Mouse (Mus musculus) right cerebral cortex, adult 18-20 months (tissue): Measurements from ENCODE around the gene Pygm.

ENCODE experiments used
- DNase-seq: peaks from one replicate; pipeline ENCODE4 v3.0.0; 2022; ENCODE audit warnings: mixed read lengths

Gene Pygm

GRCm38 (mm10) chr19:6388006-6388405 is 3.8 kb downstream of the Pygm start:
- no peak for DNase-seq

DNA sequence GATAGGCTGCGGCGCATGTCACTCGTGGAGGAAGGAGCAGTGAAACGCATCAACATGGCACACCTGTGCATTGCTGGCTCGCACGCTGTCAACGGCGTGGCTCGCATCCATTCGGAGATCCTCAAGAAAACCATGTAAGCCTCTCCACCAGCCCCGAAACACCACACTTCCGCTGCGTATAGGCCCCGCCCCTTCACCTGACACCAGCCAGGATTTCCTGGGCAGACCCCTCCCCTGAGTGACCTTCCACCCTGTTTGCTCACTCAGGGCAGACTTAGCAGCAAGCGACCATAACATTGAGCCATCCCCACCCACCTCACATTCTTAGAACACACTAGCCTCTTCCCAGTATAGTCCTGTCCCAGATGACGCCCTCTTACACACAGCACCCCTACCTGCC is 5.6 kb downstream of the Pygm start:
- no peak for DNase-seq

DNA sequence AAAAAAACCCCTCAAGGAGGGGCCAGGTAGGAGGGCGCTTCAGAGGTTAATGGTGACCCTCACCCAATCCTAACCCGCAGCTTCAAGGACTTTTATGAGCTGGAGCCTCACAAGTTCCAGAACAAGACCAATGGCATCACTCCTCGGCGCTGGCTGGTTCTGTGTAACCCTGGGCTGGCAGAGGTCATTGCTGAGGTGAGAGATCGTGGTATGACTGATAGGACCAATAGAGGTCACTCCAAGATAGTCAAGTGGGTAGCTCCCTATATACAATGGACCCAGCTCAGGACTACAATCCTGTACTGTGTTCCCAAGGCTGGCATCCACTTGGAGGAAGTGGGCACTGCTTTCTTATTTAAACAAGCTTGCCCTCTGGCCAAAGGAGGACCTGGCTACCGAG is 6.1 kb downstream of the Pygm start:
- DNase-seq = no peak

GRCm38 (mm10) chr19:6392743-6393393 is 8.7 kb downstream of the Pygm start:
- no peak for DNase-seq

DNA sequence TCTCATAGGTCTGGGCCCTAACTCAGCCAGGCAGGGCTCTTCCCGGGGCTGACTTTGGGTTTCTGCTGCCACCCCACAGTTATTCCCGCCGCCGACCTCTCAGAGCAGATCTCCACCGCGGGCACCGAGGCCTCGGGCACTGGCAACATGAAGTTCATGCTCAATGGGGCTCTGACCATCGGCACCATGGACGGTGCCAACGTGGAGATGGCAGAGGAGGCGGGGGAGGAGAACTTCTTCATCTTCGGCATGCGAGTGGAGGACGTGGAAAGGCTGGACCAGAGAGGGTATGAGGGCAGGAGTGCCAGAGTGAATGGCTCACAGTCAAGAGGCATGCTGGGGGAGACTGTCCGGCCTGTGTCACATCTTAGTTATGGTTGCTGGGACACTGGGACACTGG is 9.4 kb downstream of the Pygm start:
- no peak for DNase-seq

GRCm38 (mm10) chr19:6396237-6396636 is 12.0 kb downstream of the Pygm start:
- no peak for DNase-seq

DNA sequence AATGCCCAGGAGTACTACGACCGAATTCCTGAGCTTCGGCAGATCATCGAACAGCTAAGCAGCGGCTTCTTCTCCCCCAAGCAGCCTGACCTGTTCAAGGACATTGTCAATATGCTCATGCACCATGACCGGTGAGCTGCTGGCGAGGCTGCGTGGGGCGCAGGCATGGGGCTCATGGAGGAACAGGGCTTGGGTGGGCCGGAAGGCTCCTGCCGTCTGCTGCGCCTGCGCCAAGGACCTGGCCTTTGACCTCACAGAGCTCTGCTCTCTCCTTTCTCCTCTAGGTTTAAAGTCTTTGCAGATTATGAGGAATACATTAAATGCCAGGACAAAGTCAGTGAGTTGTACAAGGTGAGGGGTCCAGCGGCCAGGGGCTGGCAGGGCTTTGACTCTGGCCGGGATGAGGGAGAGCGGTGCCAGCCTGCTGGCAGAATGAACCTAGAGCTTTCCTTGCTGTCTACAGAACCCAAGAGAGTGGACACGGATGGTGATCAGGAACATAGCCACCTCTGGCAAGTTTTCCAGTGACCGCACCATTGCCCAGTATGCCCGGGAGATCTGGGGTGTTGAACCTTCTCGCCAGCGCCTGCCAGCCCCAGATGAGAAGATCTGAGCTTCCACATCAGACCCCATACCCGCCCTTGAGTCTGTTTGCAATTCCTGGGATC is 13.5 kb downstream of the Pygm start:
- DNase-seq = no peak

GRCm38 (mm10) chr19:6398447-6399284 is 14.5 kb downstream of the Pygm start:
- no peak for DNase-seq

- DNase-seq = no peak
Observed at GRCm38 (mm10) chr19:6399285-6400095, 15.3 kb downstream of the Pygm start, which contains the start of gene Rasgrp2. Rasgrp2 (plus strand) TSS chr19:6399340.

GRCm38 (mm10) chr19:6400096-6401086 is 16.2 kb downstream of the Pygm start:
- no peak for DNase-seq

- peak; percentile 64 for DNase-seq
Observed at GRCm38 (mm10) chr19:6401131-6401815, 17.1 kb downstream of the Pygm start.

DNA sequence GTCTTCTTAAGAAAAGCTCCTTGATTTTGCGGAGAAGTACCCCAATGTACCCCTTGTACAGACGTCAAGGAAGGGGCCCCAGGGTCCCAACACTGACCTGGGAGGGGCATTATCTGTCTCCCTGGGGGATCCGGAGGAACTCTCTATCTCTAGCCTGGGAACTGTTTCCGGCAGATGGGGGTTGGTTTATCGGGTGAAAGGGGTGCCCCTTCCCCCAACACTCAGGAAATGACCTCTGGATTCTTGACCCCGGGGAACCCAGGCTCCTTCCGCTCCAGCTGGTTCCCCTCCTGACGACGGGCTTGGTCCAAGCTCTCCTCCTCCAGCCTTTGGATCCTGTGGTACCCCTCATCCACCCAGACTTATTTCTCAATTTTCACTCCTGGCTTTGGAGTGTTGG is 17.8 kb downstream of the Pygm start:
- no peak for DNase-seq

DNA sequence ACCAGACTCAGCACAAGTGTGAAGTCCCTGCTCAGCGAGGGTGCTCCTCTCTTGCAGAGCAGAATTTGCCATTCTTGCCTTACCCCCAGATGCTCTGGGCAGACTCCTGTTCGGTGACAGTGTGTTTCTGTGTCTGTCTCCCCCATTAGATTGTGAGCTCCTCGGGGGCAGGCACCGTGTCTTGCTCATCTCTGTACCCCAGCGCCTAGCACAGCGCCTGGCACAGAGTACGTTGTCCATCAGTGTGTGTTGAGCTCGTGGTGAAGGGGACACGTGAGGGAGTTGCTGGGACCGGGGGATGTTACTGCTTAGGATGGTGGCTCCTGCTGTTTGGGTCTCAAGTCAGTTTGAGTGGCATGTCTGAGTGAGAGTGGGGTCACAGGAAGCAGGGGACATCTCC is 19.7 kb downstream of the Pygm start:
- no peak for DNase-seq

DNA sequence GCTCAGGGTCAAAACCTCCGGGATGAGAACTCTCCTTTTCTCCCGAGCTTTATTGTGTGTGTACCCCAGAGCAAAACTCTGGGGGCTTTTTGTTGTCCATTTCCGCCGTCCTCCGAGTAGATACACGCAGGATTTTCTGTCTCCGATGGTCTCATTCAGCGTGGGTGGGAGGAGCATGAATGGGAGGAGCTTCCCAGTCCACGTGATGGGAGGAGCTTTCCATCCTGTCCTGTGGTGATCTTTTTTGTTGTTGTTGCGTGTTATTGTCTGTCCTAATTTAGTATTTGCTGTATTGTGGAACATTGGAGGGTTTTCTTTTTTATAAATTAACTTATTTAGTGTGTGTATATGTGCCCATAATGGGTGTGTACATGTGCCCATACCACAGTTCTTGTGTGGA is 21.2 kb downstream of the Pygm start:
- DNase-seq = no peak

GRCm38 (mm10) chr19:6407109-6407508 is 22.9 kb downstream of the Pygm start:
- DNase-seq = no peak

- no peak for DNase-seq
Observed at GRCm38 (mm10) chr19:6407816-6408510, 23.8 kb downstream of the Pygm start.

DNA sequence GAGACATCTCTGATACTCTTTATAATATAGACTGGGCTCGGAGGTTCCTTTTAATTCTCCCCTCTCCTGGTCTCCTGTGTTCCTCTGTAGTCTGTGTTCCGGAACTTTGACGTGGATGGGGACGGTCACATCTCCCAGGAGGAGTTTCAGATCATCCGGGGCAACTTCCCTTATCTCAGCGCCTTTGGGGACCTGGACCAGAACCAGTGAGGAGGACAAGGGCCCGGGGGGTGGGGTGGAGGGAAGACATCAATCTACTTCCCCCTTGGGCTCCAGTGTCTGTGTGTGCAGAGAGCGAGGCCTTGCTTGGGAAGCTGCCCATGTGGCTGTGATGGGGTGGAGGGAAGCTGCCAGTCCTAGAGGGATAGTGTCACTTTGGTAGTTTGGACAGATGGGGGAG is 24.6 kb downstream of the Pygm start:
- DNase-seq = no peak

DNA sequence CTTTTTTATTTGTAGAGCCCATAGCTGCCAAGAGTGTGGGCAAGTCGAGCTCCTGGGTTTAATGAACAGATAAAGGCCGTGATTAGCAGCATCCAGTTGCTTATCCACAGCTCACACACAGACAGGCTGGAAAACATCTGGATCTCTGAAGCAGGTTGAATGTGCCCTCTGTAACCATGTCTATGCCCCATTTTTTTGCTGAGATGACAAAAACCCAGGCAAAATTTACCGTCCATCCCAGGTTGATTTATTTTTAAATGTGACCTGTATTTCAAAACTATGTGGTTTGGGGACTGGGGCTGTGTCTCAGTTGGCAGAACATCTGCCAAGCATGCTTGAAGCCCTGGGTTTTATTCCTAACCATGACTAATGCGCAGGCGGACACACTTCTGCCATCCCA is 25.0 kb downstream of the Pygm start:
- no peak for DNase-seq

- no peak for DNase-seq
Observed at GRCm38 (mm10) chr19:6409936-6410335, 25.7 kb downstream of the Pygm start.

DNA sequence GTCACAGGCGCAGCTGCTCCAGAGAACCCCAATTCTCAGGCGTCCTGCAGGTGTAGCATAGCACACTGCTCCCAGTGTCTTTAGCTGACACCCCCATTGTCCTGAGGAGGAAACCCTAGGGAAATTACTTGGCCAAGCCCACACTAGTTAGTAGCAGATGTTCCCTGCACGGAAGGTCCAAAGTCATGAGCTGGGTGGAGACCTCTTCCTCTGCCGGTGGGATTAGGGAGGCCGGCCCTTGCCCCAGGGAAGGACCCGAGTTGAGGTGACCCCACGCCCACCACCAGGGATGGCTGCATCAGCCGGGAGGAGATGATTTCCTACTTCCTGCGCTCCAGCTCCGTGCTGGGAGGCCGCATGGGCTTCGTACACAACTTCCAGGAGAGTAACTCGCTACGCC is 28.6 kb downstream of the Pygm start:
- no peak for DNase-seq
